Mouse (Mus musculus) retina, adult 2 months (tissue): ENCODE results near the gene Isg20.

Experiments used
- DNase-seq: peaks from one replicate; pipeline ENCODE4 v3.0.0-alpha.2; 2012; ENCODE audit warnings: low read depth, low spot score

Gene Isg20

GRCm38 (mm10) chr7:78912974-78913474 is at the start of gene Isg20:
Gene Isg20 (plus strand): TSS chr7:78913424.
- no peak for DNase-seq

- no peak for DNase-seq
Observed at GRCm38 (mm10) chr7:78863796-78864445, 49.3 kb upstream of the Isg20 start.

DNA sequence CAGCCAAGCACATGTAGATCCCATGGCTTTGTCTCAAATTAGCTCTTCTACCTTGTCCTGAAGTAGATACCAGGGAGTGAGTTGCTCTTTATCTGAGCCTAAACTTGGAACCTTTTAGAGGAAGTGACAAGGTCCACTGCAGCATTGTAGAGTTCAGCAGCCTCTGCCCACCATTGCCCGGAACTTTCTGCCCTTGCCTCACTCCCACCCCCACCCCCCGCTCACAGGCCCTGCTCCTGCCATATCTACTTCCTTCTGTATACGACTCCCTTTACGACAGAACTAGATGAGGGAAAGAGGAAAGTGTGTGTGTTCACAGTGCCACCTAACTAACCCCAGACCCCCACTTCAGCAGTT is 48.8 kb upstream of the Isg20 start:
- DNase-seq = no peak

- DNase-seq = no peak
Observed at GRCm38 (mm10) chr7:78865212-78865949, 47.8 kb upstream of the Isg20 start.

GRCm38 (mm10) chr7:78868731-78869130 is 44.5 kb upstream of the Isg20 start:
- no peak for DNase-seq

GRCm38 (mm10) chr7:78872366-78872765 is 40.9 kb upstream of the Isg20 start:
- DNase-seq = no peak

GRCm38 (mm10) chr7:78872831-78873230 is 40.4 kb upstream of the Isg20 start:
- DNase-seq = no peak

- DNase-seq = no peak
Observed at GRCm38 (mm10) chr7:78881607-78882468, 31.4 kb upstream of the Isg20 start.

GRCm38 (mm10) chr7:78882469-78882837 is 30.8 kb upstream of the Isg20 start:
- no peak for DNase-seq

- DNase-seq = no peak
Observed at GRCm38 (mm10) chr7:78883016-78883725, 30.1 kb upstream of the Isg20 start.

GRCm38 (mm10) chr7:78883726-78884060 is 29.5 kb upstream of the Isg20 start:
- no peak for DNase-seq

DNA sequence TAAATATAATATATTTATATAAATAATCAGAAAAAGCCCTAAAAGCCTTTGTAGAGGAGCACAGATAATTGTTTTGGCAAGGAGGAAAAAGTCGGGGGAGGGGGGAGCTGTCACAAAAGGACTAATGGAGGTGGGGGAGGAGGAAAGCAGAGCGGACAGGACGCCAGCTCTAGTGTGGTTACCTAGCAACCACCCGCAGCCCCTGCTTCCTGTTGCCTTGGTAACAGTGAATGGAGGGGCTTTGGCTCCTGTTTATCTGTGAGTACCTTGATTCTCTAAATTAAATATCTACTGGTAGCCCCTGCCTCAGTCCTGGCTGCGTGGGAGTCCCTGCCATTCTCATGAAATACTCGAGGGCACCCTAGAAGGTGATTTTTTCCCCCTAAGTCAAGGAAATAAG is 29.1 kb upstream of the Isg20 start:
- no peak for DNase-seq

GRCm38 (mm10) chr7:78885404-78885803 is 27.8 kb upstream of the Isg20 start:
- no peak for DNase-seq

DNA sequence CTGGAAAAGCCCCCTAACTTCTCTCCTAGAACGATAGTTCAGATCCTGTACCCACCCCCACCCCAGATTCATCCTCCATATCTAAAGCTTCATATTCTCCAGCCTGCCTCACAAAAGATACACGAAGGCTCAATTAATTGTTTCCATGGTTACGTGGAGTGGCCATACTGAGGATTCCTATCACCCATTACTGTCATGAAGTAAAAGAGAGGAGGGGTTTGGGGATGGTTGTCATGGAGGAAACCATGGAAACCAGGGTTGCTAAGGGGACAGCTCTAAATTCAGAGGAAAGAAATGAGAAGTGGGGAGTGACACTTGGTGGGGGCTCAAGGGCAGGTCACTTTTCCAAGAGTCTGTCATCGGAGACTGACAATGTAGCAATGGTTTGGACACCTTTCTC is 26.7 kb upstream of the Isg20 start:
- no peak for DNase-seq

DNA sequence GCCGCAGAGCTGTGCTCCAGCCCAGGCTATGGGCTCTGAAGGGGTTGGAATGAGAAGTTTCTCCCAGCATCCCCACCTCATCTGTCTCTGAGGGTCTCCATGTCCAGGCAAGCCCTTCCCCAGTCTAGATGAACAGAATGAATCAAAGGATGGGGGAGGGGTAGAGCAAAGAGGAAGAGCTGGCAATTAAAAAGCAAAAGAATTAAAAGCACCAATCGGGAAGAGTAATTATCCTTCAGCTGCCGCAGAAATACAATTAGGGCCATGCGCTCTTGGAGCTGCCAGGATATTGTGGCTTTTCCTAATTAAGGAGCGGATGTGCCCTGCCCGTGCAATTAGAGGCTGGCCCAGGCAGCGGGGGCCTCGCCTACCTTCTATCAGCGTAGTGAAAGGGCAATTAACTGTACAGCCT is 25.8 kb upstream of the Isg20 start:
- DNase-seq = no peak

GRCm38 (mm10) chr7:78890641-78891040 is 22.6 kb upstream of the Isg20 start:
- peak; percentile 57 for DNase-seq

DNA sequence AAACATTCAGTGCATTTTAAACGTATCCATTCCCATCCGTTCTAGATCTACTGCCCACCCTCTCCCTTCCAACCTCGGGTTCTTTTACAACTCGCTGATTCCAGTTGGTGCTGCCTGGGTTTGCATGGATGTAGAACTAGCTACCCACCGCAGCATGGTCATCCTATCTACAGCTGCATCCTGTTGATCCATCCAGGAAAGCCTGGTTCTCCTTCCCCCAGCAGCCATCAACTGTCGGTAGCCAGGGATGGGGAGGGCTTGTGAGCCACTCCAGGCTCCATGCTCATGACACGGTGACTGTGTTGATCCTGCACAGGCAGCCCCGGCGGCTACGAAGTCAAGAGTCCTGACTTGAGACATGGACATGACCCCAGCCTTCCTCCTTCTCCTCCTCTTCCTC is 19.3 kb upstream of the Isg20 start:
- DNase-seq = no peak

- no peak for DNase-seq
Observed at GRCm38 (mm10) chr7:78895021-78895652, 18.1 kb upstream of the Isg20 start.

GRCm38 (mm10) chr7:78895653-78896333 is 17.4 kb upstream of the Isg20 start, which contains the start of gene Aen:
Gene Aen (plus strand): TSS chr7:78895854.
- peak; percentile 93 for DNase-seq

GRCm38 (mm10) chr7:78897567-78897966 is 15.7 kb upstream of the Isg20 start:
- no peak for DNase-seq
